Mouse (Mus musculus): Measurements from ENCODE around the gene Gng10.

DNA sequence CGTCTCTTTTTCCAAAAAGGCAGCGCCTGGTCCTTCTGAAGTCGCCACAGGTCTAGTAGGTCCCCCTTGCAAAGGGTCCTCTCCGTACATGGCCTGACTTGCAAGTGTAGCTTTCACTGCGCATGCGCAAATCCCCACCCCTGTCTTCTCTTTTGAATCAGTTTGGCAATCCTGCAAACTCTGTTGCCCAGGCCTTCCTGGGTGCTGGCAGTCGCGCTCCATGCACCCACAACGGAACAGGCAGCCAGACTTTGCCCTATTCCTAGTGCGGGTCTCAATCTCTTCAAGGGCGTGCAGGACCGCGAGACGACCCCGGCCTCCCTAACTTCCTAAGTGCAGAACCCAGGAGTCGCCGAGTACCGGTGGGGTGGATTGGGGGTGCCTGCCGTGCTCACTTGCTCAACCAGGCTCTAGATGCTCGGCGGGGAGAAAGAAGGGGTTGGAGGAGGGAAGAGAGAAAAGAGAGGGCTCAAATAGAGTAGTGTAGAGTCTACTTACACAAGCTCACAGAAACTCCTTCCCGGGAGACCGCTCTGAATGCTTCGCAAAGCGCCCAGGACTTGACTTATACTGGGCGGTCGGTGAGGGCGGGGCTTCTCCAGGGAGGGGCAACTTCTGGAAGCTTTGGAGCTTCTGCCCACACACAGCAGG, 48.2 kb upstream of the Gng10 start, which contains the start of gene Ptgr1:
- TF ChIP-seq CTCF (IDR thresholded peaks at IDR 0.05) (no peak), EP300 (IDR thresholded peaks at IDR 0.05) (no peak)

Data from lung, postnatal 0 days (tissue).